Mouse (Mus musculus): Measurements from ENCODE around the gene Col18a1. TPM values are rescaled to one million over a fixed set of nuclear protein-coding genes. Genes with fewer than 3 reads are reported as not detected.
A peak's percentile ranks its signal among the peaks of the same experiment; 100 is the strongest.

The Col18a1 gene
- total and polyA plus RNA-seq, 2 experiments from 2014 or later, result 20.0 to 47.5 TPM

DNA sequence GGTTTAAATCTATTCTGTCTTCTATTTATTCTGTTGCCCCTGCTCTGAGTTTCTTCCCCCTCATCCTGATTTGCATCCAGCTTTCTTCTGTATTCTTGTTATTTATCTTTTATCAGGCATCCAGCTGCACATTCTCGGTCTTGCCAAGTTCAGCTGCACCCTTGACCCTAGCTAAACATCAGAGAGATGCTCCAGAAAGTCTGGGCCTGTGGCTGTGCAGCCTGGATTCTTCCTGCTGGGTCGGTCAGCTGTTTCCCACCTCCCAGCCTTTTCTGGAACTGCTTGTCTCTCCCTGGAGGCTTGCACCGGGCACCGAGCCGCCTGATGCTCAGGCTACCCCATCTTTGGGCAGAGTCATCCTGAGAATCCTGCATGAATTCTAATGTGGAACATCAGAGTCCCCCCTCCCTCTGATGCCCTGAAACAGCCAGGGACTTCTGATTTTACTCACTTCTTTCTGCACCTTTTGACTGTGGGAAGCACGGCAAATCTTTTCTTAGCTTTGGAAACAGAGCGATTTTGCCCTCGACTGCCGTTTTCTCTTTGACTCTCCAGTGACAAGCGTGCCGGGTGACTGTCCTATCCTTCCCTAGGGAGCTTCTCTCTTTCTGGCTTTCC is 103.8 kb downstream of the Col18a1 start:
- Histone ChIP-seq H3K9ac (replicated peaks; ENCODE audit: low read length) (no peak overlapping the region), H3K4me1 (ENCODE audit: insufficient read depth, low read length) (no peaks in the 10 kb centered on the region), H3K9me3 (ENCODE audit: low read length) (no peaks in the 10 kb centered on the region), H3K4me3 (ENCODE audit: low read length) (no peak overlapping the region), H3K36me3 (ENCODE audit: insufficient read depth, low read length) (no peaks in the 10 kb centered on the region), H3K27me3 (ENCODE audit: insufficient read depth, low read length) (no peaks in the 10 kb centered on the region), H3K4me2 (ENCODE audit: low read depth, low read length) (no peak overlapping the region), H3K27ac (no peak overlapping the region; the same call in 1 of the 2 replicates)
- no peak for ATAC-seq
- 70% methylated on average over 11 of the region's 11 CpGs for WGBS
- no peak for TF ChIP-seq CTCF (IDR thresholded peaks at IDR 0.05; ENCODE audit: low read depth)
- no peak for DNase-seq (ENCODE audit: low spot score)

DNA sequence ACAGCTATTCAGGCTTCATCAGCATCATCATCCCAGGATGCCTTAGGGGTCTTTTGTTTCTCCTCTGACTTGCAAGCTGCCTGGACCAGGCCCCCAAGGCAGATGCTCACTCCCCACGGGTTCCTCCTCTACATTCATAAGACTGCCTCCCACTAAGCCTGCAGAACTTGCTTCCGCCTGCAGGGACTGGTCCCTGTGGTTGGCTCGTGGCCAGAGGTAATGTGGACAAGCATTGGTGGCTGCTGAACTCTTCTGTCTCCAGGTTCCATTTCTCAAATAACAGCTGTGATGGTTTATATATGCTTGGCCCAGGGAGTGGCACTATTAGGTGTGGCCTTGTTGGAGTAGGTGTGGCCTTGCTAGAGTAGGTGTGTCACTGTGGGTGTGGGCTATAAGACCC is 104.9 kb downstream of the Col18a1 start:
- Histone ChIP-seq H3K36me3 (ENCODE audit: insufficient read depth, low read length) (no peaks in the 10 kb centered on the region), H3K9me3 (ENCODE audit: low read length) (no peaks in the 10 kb centered on the region), H3K27me3 (ENCODE audit: insufficient read depth, low read length) (no peaks in the 10 kb centered on the region), H3K27ac (no peak overlapping the region), H3K4me2 (ENCODE audit: low read depth, low read length) (no peak overlapping the region), H3K9ac (replicated peaks; ENCODE audit: low read length) (no peak overlapping the region), H3K4me1 (ENCODE audit: insufficient read depth, low read length) (no peaks in the 10 kb centered on the region), H3K4me3 (ENCODE audit: low read length) (no peak overlapping the region)
- DNase-seq (ENCODE audit: low spot score) (no peak), ATAC-seq (no peak)
- WGBS, result 60% methylated on average over 3 of the region's 3 CpGs
- TF ChIP-seq CTCF (IDR thresholded peaks at IDR 0.05; ENCODE audit: low read depth), result peak; percentile 23; the same call in 1 of the 2 replicates

DNA sequence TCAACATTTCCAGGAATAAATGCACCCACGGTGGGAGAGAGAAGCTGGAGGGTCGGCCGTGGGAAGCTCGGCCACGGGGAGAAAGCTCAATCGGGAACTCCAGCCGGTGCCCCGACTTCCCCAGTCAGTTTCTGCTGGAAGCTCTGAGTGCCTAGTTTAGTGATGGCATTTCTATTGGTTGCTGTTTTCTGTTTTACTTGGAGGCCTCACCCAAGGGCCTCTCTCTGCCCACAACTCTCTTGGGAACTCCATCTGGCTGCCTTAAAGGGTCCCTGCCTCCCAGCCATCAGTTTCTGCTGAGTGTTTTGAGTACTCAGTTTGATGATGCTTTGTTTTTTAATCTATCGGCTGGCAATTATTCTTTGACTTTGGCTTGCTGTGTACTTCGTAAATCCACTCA is 109.6 kb downstream of the Col18a1 start:
- Histone ChIP-seq H3K4me2 (ENCODE audit: low read depth, low read length) (no peak overlapping the region), H3K4me3 (ENCODE audit: low read length) (no peak overlapping the region), H3K27ac (peak overlapping the region; percentile 27; the same call in 1 of the 2 replicates), H3K9me3 (ENCODE audit: low read length) (no peaks in the 10 kb centered on the region), H3K36me3 (ENCODE audit: insufficient read depth, low read length) (no peaks in the 10 kb centered on the region; the same call in 1 of the 2 replicates), H3K27me3 (ENCODE audit: insufficient read depth, low read length) (no peaks in the 10 kb centered on the region), H3K9ac (replicated peaks; ENCODE audit: low read length) (no peak overlapping the region), H3K4me1 (ENCODE audit: insufficient read depth, low read length) (no peaks in the 10 kb centered on the region)
- WGBS, result 67% methylated on average over 10 of the region's 10 CpGs
- ATAC-seq (no peak), DNase-seq (ENCODE audit: low spot score) (no peak)
- TF ChIP-seq CTCF (IDR thresholded peaks at IDR 0.05; ENCODE audit: low read depth), result no peak; the same call in 1 of the 2 replicates

DNA sequence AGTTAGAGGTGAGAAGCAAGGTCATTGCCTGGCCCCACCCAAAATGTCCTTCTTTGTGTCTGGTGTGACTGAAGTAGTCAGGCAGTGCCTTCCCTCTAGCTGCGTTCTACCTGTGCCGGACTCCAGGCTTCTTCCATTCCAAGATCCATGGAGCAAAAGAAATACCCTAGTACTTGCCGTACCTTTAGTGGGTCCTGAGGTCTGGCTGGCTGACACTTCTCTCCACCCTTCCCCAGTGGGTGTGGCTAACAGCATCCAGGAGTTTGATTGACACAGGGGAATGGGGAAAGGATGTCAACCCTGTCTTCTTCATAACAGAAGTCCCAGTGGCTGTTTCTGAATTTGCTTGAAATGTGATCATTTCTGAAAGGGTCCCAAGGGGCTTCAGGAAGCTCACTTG is 117.7 kb downstream of the Col18a1 start:
- Histone ChIP-seq H3K9ac (replicated peaks; ENCODE audit: low read length) (no peak overlapping the region), H3K4me2 (ENCODE audit: low read depth, low read length) (no peak overlapping the region), H3K4me1 (ENCODE audit: insufficient read depth, low read length) (no peaks in the 10 kb centered on the region), H3K36me3 (ENCODE audit: insufficient read depth, low read length) (peaks cover 42% of the 10 kb centered on the region), H3K27me3 (ENCODE audit: insufficient read depth, low read length) (no peaks in the 10 kb centered on the region), H3K9me3 (ENCODE audit: low read length) (no peaks in the 10 kb centered on the region), H3K27ac (no peak overlapping the region), H3K4me3 (ENCODE audit: low read length) (no peak overlapping the region)
- ATAC-seq, result no peak
- no peak for TF ChIP-seq CTCF (IDR thresholded peaks at IDR 0.05; ENCODE audit: low read depth)
- 92% methylated on average over 3 of the region's 3 CpGs for WGBS
- no peak for DNase-seq (ENCODE audit: low spot score)

DNA sequence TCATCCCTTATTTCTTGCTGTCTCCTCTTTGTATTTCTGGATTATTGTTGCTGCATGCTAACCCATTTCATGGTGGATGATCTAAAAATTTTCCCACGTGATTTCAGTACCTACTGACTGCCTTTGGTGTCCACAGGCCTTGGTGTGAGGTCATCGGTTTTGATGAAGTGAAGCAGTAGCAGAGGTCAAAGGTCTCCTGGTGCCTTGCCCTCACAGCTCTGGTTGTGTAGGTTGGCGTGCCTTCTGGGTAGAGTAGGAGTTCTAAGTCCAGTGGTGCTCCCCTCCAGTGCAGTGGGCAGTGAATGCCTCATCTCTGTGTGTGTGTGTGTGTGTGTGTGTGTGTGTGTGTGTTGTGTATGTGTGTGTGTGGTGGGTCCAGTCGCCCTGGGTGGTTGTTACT is 118.2 kb downstream of the Col18a1 start:
- no peak overlapping the region for H3K4me3 ChIP-seq (ENCODE audit: low read length)
- no peak for TF ChIP-seq CTCF (IDR thresholded peaks at IDR 0.05; ENCODE audit: low read depth)
- H3K27ac ChIP-seq, result no peak overlapping the region
- DNase-seq (ENCODE audit: low spot score) (no peak), ATAC-seq (no peak)
- no peaks in the 10 kb centered on the region for H3K9me3 ChIP-seq (ENCODE audit: low read length)
- no peak overlapping the region for H3K9ac ChIP-seq (replicated peaks; ENCODE audit: low read length)
- no peaks in the 10 kb centered on the region for H3K4me1 ChIP-seq (ENCODE audit: insufficient read depth, low read length)
- H3K36me3 ChIP-seq (ENCODE audit: insufficient read depth, low read length), result peaks cover 42% of the 10 kb centered on the region
- 84% methylated on average over 4 of the region's 4 CpGs for WGBS
- H3K27me3 ChIP-seq (ENCODE audit: insufficient read depth, low read length), result no peaks in the 10 kb centered on the region
- H3K4me2 ChIP-seq (ENCODE audit: low read depth, low read length), result no peak overlapping the region

DNA sequence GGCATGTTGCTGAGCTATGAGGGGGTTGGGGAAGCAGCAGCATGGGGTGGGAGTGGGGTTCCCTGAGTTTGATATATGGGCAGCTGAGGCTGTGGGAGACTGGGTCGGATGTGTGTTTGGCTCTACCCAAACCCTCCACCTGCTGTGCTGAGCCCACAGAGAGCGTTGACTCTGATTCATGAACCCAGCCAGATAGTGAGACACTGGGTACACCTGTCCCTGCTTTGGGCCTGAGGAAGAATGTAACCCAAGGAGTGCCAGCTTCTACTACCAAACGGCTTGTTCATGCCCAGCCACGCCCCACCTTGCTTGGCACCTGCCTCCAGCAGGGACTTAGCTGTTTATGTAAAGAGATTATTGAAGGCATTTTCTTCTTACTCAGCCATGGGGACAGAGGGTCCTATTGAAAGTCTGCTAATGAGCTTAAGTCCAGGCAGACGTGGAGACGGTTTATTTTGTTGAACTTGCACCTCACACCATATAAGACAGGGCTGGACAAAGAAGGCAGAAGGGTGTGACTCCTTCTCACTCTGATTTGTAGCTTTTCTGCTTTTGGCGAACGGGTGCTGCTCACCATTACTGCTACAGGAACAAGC is 127.7 kb downstream of the Col18a1 start:
- Histone ChIP-seq H3K9ac (replicated peaks; ENCODE audit: low read length) (no peak overlapping the region), H3K9me3 (ENCODE audit: low read length) (no peaks in the 10 kb centered on the region), H3K36me3 (ENCODE audit: insufficient read depth, low read length) (peaks cover 35% of the 10 kb centered on the region), H3K4me2 (ENCODE audit: low read depth, low read length) (no peak overlapping the region), H3K4me3 (ENCODE audit: low read length) (no peak overlapping the region), H3K27me3 (ENCODE audit: insufficient read depth, low read length) (no peaks in the 10 kb centered on the region), H3K4me1 (ENCODE audit: insufficient read depth, low read length) (peaks cover 14% of the 10 kb centered on the region; the same call in 1 of the 2 replicates), H3K27ac (no peak overlapping the region)
- no peak for TF ChIP-seq CTCF (IDR thresholded peaks at IDR 0.05; ENCODE audit: low read depth)
- ATAC-seq (no peak), DNase-seq (ENCODE audit: low spot score) (no peak)
- WGBS, result 82% methylated on average over 8 of the region's 8 CpGs

DNA sequence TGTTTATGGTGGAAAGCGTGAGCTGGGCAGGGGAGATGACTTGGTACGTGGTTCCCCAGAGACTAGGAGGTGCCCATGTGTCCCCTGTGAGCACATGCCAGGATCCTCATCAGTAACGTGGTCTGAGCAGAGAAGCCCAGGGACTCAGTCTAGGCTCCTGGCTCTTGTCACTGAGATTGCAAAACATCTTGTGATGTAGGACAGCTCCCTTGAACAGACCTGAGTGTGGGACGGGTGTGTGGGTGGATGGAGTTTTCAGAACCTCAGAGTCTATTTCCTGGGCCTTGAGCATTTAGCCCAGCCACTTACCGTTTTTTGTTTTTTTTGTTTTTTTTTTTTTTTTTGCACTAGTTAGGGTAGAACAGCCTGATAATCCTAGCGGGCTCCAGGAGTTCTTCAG is 130.9 kb downstream of the Col18a1 start:
- Histone ChIP-seq H3K4me2 (ENCODE audit: low read depth, low read length) (peak overlapping the region; percentile 95; the same call in 1 of the 2 replicates), H3K36me3 (ENCODE audit: insufficient read depth, low read length) (peaks cover 15% of the 10 kb centered on the region; the same call in 1 of the 2 replicates), H3K9me3 (ENCODE audit: low read length) (no peaks in the 10 kb centered on the region), H3K9ac (replicated peaks; ENCODE audit: low read length) (no peak overlapping the region; the same call in 1 of the 2 replicates), H3K4me3 (ENCODE audit: low read length) (no peak overlapping the region), H3K4me1 (ENCODE audit: insufficient read depth, low read length) (peaks cover 20% of the 10 kb centered on the region; the same call in 1 of the 2 replicates), H3K27ac (peak overlapping the region; percentile 20; the same call in 1 of the 2 replicates), H3K27me3 (ENCODE audit: insufficient read depth, low read length) (no peaks in the 10 kb centered on the region)
- ATAC-seq, result no peak
- WGBS, result 84% methylated on average over 6 of the region's 6 CpGs
- no peak for TF ChIP-seq CTCF (IDR thresholded peaks at IDR 0.05; ENCODE audit: low read depth)
- DNase-seq (ENCODE audit: low spot score), result no peak
